Mouse (Mus musculus): Measurements from ENCODE around the gene Paxx.

Gene Paxx

DNA sequence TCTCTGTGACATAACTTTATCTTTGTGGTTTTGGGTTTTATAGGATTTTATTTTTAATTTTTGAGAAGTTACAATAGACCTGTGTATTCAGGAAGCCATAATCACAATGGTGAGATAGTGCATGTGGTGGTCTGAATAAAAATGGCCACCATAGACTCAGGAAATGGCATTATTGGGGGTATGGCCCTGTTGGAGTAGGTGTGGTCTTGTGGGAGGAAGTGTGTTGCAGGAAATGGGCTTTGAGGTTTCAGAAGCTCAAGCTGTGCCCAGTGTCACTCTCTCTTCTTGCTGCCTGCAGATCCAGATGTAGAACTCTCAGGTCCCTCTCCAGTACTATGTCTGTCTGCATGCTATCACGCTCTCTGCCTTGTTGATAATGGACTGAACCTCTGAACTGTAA lies 19.6 kb upstream of the Paxx start:
- DNase-seq (ENCODE audit: low spot score): no peak

GRCm38 (mm10) chr2:25479551-25480311 lies 18.8 kb upstream of the Paxx start:
- no peak for DNase-seq (ENCODE audit: low spot score)

GRCm38 (mm10) chr2:25477967-25478675 lies 17.2 kb upstream of the Paxx start:
- no peak for DNase-seq (ENCODE audit: low spot score)

- DNase-seq (ENCODE audit: low spot score): no peak
Observed at GRCm38 (mm10) chr2:25477541-25477940, 16.6 kb upstream of the Paxx start.

- DNase-seq (ENCODE audit: low spot score): no peak
Observed at GRCm38 (mm10) chr2:25472550-25472949, 11.7 kb upstream of the Paxx start.

DNA sequence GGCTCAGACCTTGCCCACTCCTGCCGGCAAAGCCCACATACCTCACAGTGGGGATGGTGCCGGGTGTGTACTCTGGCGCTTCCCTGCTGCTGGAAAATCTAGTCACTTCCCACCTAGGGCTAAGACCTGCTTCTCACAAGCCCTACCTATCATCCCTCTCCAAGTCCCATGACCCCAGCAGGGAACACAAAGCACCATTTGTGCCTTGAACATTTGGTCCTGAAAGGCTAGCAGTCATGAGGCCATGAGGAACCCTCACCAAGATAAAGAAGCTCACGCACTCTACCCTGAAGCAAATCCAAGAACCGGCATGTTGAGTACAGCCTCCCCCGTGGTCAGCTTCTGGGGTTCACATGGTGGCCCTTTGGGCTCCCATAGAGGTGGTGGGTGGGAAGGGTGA lies 9.1 kb upstream of the Paxx start, which contains the start of gene Ptgds:
Ptgds (minus strand) TSS at position 78 of the 400 bp plus-strand sequence.
- no peak for DNase-seq (ENCODE audit: low spot score)

DNA sequence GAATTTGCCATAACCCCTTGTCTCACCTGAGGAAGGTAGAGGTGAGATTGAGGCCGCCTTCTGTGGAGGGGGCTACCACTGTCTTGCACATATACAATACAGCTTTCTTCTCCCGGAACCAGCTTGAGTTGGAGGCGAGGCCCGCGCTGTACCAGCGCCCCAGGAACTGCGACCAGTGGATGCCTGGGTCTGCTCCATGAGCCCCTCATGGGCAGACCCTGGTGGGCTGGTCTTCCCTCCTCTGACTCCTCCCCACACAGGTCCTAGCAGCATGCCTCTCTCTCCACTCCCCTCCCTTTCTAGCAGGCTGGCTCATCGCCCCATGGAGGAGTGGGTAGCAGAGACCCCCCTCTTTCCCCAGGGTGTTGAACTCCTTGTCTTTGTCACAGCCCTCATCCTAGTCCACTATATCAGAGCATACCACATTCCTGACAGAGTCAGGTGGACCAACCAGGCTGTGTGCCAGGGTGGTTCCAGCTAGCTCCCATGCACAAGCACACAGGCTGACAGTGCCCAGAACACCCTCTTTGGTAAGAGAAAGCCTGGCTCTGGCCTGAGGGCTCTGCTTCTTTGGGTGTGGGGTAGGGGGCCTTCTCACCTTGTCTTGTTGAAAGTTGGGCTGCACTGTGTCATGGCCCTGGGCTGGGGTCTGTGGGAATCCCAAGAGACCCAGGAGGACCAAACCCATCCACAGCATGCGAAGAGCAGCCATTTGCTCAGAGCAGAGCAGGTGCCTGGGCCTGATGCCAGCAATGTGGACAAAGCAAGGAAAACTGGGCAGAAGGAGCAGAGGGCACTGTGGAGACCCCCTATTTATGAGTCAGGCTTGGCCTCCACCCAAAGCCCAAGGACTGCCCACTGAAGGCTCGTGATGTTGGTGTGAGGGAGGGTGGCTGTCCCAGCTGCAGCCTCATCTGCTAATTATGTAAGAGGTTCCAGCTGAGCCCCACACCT lies 8.3 kb upstream of the Paxx start:
- no peak for DNase-seq (ENCODE audit: low spot score)

DNA sequence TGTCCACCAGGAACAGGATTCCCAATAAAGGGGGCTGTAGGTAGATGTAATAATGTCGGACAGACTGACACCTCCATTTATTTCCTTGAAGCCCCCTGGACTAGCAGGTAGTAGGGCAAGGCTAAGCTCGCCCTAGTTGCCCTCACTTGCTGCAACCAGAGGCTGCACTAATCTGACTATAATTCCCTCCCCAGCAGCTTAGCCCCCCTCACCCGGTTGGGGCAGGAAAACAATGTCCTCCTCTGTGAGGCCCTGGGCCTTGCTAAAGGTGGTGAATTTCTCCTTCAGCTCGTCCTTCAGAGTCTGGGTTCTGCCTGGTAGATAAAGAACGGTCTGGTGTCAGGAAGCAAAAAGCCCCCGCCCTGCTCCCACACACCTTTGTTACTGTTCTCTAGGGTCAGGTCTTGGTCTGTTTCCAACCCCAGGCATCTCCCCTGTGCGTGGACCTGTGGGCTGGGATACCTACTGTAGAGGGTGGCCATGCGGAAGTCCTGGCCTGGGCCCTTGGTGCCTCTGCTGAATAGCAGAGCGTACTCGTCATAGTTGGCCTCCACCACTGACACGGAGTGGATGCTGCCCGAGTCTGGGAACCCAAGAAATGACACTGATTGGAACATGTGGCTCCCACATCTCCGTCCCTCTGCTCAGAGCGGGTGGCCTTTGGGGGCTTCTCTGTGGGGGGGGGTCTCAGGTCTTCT lies 6.9 kb upstream of the Paxx start:
- no peak for DNase-seq (ENCODE audit: low spot score)

GRCm38 (mm10) chr2:25465816-25466635 lies 5.1 kb upstream of the Paxx start:
- peak; percentile 30 for DNase-seq (ENCODE audit: low spot score)

DNA sequence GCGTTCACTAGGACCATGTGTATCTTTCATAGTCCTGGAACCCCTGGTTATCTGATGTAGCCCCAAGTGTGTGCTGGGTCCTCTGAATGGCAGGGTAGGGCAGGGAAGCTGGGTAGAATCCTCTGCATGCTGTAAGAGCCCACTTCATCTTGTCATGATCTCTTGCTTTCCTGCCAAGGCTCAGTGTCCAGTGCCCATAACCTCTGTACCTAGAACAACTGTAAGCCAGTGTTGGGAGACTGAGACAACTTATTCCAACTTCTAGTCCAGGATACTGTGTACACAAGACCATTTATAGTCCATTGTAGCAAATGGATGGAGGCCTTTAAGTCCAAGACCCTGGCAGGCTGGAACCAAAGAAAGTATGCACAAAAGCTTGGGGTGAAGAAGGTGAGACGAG lies 4.4 kb upstream of the Paxx start:
- DNase-seq (ENCODE audit: low spot score): no peak

DNA sequence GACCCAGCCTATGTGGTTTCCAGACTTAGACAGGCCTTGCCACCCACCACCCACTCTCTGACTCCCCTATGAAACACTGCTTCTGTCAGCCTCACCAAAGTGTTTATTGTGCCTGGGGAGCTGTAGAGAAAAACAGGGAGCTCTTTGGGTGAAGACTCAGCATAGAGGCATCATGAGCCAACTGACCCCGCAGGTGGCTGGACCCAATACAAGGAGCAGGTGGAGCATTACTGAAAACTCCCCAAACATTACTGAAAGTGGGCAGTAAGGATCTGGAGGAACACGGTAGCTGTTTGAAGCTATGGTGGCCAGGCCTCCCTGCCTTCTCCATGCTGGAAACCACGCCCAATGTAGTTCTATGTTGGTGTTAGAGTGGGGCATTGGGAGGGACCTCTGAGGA lies 2.7 kb upstream of the Paxx start:
- no peak for DNase-seq (ENCODE audit: low spot score)

- DNase-seq (ENCODE audit: low spot score): no peak
Observed at GRCm38 (mm10) chr2:25461407-25461806, 513 bp upstream of the Paxx start.

GRCm38 (mm10) chr2:25460135-25460534 lies 759 bp downstream of the Paxx start:
- no peak for DNase-seq (ENCODE audit: low spot score)

GRCm38 (mm10) chr2:25458911-25459310 lies 2.0 kb downstream of the Paxx start:
- DNase-seq (ENCODE audit: low spot score): no peak

DNA sequence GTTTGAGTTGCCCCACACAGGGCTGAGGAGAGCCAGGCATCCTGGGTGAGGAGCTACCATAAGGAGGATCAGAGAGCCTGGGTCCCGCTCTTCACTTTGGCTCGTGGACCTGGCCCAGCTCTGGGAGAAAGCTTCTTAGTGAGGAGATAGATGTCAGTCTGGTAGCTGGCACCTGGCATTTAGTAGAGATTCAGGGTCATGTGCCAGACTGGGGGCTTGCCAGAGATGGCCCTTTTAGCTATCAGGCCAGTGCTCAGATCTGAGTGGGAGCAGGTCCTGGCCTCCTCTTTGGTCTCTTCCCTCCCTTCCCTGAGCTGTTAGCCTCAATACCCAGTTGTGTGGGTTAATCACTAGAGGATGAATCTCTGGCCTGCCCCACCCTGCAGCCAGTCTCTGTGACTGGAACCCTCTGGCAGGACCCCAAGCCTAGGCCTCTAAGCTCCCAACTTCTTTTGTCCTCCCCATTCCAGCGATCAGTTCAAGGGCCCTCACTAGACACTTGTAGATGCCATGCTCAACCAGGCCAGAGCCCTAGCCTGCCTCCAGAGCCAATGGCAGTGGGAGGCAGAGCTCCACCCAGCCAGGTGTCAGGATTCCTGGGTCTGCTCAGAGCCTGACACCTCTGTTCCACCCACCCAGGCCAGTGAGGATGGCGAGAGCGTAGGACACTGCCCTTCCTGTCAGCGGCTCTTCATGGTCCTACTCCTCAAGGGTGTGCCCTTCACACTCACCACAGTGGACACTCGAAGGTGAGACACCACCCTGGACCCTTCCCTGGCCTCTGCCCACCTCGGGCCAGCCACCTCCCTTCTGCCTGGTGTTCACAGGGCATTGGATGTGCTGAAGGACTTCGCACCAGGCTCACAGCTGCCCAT lies 3.6 kb downstream of the Paxx start:
- DNase-seq (ENCODE audit: low spot score): no peak

DNA sequence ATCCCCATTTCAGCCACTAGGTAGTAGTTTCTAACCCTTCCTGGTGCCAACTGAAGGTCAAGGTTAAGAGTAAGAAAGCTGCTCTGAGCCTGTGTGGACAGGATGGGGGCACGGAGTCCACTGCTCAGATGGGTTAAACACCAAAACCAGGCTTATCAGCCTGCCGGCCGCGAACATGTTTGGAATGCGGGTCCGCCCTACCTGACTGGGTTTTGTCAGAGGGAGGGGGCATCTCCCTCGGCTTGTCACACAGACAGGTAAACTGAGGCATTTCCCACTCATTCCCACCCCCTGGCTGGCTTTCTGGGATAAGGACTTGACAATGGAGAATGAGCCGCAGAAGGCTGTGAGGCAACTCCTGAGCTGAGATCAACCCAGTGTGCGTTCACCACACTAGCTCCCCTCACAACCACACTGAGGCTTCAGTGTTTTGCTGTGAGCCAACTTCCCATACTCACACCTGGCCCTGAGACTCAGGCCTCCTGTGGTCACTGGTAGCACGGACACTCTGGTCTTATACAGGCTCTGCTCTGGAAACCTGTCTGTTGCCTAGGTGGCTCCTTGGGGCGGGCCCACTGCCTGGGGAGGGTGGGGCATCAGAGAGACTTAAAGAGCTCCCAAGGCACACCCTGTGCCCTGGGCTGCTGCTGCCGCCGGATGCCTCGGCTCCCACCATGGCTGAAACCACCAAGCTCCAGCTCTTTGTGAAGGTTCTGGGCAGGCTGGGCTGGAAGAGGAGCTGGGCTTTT lies 4.5 kb downstream of the Paxx start, which contains the start of gene Clic3:
Clic3 (plus strand) TSS at position 634 of the 749 bp plus-strand sequence.
- no peak for DNase-seq (ENCODE audit: low spot score)

DNA sequence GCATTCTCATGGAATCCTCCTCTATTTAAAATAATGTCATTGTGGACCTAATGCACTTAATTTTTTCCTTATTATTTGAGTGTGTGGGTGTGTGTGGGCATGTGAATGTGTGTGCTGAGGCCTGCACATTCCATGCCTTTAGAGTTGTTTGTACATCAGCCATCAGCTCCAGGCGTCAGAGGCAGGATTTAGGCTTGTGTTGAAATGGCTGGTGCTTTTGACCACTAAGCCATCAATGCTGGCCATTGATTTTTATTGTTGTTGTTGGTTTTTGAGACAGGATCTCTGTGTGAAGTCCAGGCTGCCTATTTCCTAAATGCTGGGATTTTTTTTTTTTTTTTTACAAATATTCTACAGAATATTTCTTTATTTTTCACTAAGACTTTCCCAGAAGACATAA lies 7.9 kb downstream of the Paxx start:
- DNase-seq (ENCODE audit: low spot score): no peak

DNA sequence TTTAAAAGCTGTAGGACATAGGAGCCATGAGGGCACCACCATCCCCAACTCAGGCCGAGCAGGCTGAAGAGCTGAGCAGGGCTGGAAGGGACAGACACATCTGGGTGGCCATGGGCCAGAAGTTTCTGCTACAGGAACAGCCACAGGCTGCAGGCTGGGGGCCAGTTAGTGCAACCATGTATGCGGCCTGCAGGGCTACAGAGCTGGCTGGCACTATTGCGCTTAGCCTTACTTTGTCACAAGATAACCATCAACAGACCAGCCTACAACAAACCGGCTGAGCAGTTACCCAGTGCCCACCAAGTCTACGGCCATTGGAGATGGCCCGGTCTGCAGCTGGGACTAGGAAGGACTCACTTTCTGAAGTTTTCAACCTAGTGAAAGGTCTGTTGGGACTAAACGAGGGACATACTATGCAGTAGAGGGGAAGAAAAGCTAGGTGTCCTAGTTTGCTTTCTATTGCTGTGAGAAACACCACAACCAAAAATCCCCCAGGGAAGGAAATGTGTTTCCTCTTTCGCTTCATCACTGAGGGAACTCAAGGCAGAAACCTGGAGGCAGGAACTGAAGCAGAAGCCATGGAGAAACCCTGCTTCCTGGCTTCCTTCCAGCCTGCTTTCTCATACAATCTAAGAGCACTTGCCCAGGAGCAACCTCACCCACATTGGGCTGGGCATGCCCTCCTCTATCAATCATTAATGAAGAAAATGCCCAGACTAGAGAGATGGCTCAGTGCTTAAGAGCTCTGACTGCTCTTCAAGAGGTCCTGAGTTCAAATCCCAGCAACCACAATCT lies 9.8 kb downstream of the Paxx start:
- no peak for DNase-seq (ENCODE audit: low spot score)

Data from spleen, adult 12 weeks (tissue).